Mouse (Mus musculus) inflammation-experienced regulatory T-cells, adult 16 weeks (primary cell): ENCODE results near the gene Med27. TPM values are rescaled to one million over a fixed set of nuclear protein-coding genes. Genes with fewer than 3 reads are reported as not detected.

Experiments
- polyA plus RNA-seq: library from polyadenylated mRNA; unstranded; fragments of 100-300 nt; shearing (Covaris generic); gene quantifications from one replicate; pipeline ENCODE4 v1.2.1, GENCODE M21; 2017

The Med27 gene
- polyA plus RNA-seq: 46.8 TPM

GRCm38 (mm10) chr2:29346629-29347271 is at the start of gene Med27:
Gene Med27, plus strand, starts transcription at chr2:29346819.

Other genes with a start within 250 kb of the Med27 start
- gene Setx, start 222.6 kb upstream of the Med27 start, polyA plus RNA-seq: 41.1 TPM
- gene Ntng2, start 93.8 kb upstream of the Med27 start, polyA plus RNA-seq: 3.0 TPM